In genomic region chr5:140174814-140175490, GRCm38 (mm10) we compare ENCODE assay signal across 13 mouse cellular contexts.
DNase-seq lines count a peak whose midpoint lies in the region; ATAC-seq and TF ChIP-seq lines count a peak whose summit lies in the region.
"Had no signal": no experiment of that assay in that cellular context is flagged by ENCODE, and none has a peak within 500 bp of the region (broad histone marks: within the 10 kb centered on the region; RNA-seq: fewer than 3 reads in every experiment).

No protein-coding gene starts in this region.

- 83% methylated on average over 14 of the region's 14 CpGs for WGBS in lung, postnatal 0 days
- 35% methylated on average over 14 of the region's 14 CpGs for WGBS in limb, embryonic 13.5 days

- no peak overlapping the region for H3K4me2 ChIP-seq in lung, postnatal 0 days (replicated peaks; ENCODE audit: low read depth, low read length)
- H3K4me2 ChIP-seq in limb, embryonic 13.5 days (replicated peaks), result no peak overlapping the region
- H3K4me2 ChIP-seq: embryonic facial prominence, embryonic 15.5 days; heart, embryonic 15.5 days had no signal

- no peak overlapping the region for H3K4me3 ChIP-seq in lung, postnatal 0 days (ENCODE audit: low read depth, low read length)
- H3K4me3 ChIP-seq in limb, embryonic 13.5 days, result no peak overlapping the region
- H3K4me3 ChIP-seq: embryonic facial prominence, embryonic 15.5 days; heart, embryonic 15.5 days had no signal

- TF ChIP-seq CTCF in lung, postnatal 0 days (IDR thresholded peaks at IDR 0.05), result no peak

- no peaks in the 10 kb centered on the region for H3K27me3 ChIP-seq in lung, postnatal 0 days (replicated peaks; ENCODE audit: insufficient read depth, low read length)
- H3K27me3 ChIP-seq in limb, embryonic 13.5 days, result no peaks in the 10 kb centered on the region
- H3K27me3 ChIP-seq: embryonic facial prominence, embryonic 15.5 days; heart, embryonic 15.5 days had no signal

- H3K9me3 ChIP-seq in lung, postnatal 0 days (ENCODE audit: low read length), result no peaks in the 10 kb centered on the region
- H3K9me3 ChIP-seq in limb, embryonic 13.5 days, result no peaks in the 10 kb centered on the region
- H3K9me3 ChIP-seq: embryonic facial prominence, embryonic 15.5 days; heart, embryonic 15.5 days had no signal

- peak; percentile 35 for ATAC-seq in lung, postnatal 0 days
- ATAC-seq in limb, embryonic 13.5 days (ENCODE audit: low FRiP score, low read depth), result no peak
- ATAC-seq: intestine, embryonic 16.5 days had no signal

- no peak overlapping the region for H3K27ac ChIP-seq in lung, postnatal 0 days (ENCODE audit: low read length)
- 0 out of 2 replicates have a peak overlapping the region, but pooled peaks have one; percentile 15 for H3K27ac ChIP-seq in limb, embryonic 13.5 days
- H3K27ac ChIP-seq: embryonic facial prominence, embryonic 15.5 days; heart, embryonic 15.5 days had no signal

- no peak for DNase-seq in lung, postnatal 0 days (ENCODE audit: low spot score)
- no peak for DNase-seq in lung, postnatal 14 days
- peak; percentile 12 for DNase-seq in ZHBTc4 (ENCODE audit: low read depth, low spot score)
- no peak for DNase-seq in heart, adult 8-10 months (ENCODE audit: low spot score)
- no peak for DNase-seq in right cerebral cortex, postnatal 14 days
- no peak for DNase-seq in frontal cortex, postnatal 14 days (ENCODE audit: low spot score in 2 of 2)
- DNase-seq: cerebellum, adult 9-10 months; liver; lung, postnatal 10 days had no signal

- H3K4me1 ChIP-seq in lung, postnatal 0 days (ENCODE audit: insufficient read depth, low read depth, low read length), result no peaks in the 10 kb centered on the region
- peaks cover 36% of the 10 kb centered on the region for H3K4me1 ChIP-seq in limb, embryonic 13.5 days

- H3K36me3 ChIP-seq in lung, postnatal 0 days (ENCODE audit: insufficient read depth, low read length), result no peaks in the 10 kb centered on the region
- no peaks in the 10 kb centered on the region for H3K36me3 ChIP-seq in limb, embryonic 13.5 days
- H3K36me3 ChIP-seq: embryonic facial prominence, embryonic 15.5 days; heart, embryonic 15.5 days had no signal

- no peak for TF ChIP-seq EP300 in lung, postnatal 0 days (IDR thresholded peaks at IDR 0.05)

- no peak overlapping the region for H3K9ac ChIP-seq in lung, postnatal 0 days (replicated peaks; ENCODE audit: low read depth)
- H3K9ac ChIP-seq in limb, embryonic 13.5 days, result 0 out of 2 replicates have a peak overlapping the region, but pooled peaks have one; percentile 19
- H3K9ac ChIP-seq: embryonic facial prominence, embryonic 15.5 days; heart, embryonic 15.5 days had no signal
